Mouse (Mus musculus) urinary bladder, postnatal 25 days (tissue): ENCODE measurements around the gene Bbx.

Source experiments
- DNase-seq: peaks from one replicate; pipeline ENCODE4 v3.0.0; 2022; ENCODE audit warnings: low spot score

Gene Bbx

GRCm38 (mm10) chr16:50158546-50158945 lies 273.6 kb downstream of the Bbx start:
- DNase-seq: no peak

- no peak for DNase-seq
These were observed 282.6 kb downstream of the Bbx start for GRCm38 (mm10) chr16:50149606-50150005.

GRCm38 (mm10) chr16:50147900-50148299 lies 284.3 kb downstream of the Bbx start:
- no peak for DNase-seq
